Mouse (Mus musculus): ENCODE data around the gene Ccdc78. TPM values are rescaled to one million over a fixed set of nuclear protein-coding genes. Genes with fewer than 3 reads are reported as not detected.

Ccdc78 gene
- polyA plus RNA-seq, 1 experiment from 2014 or later = 0.24 TPM

DNA sequence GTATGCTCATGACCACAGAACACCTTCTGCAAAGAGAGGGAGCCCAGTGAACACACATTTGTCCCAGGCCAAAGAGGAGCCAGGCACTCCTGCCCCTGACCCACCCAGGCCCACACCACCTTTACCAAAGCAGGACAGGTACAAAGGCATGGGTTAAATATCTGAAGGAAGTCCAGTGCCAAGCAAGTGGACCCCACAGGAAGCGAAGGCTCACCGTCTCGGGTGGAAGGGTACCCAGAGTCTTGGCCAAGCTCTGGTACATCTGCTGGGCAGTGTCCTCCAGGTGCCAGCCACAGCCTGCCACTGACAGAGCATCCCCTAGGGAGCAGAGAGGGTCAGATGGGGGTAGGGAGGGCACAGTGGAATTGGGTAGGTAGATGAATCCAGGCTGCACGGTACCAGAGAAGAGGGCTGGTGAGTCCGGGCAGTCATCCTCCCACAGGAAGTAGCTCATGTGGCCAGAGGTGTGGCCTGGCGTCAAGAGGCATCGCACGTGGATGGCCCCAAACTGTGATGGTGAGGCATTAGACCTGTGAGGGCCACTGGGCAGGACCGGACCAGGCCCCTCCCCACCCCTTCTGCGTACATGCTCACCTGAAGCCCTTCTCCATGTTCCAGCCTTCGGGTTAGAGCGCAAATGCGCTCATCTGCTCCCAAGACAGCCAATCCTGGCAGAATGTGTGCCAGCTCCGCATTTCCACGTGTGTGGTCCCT, 2.4 kb upstream of the Ccdc78 start:
- no peak for TF ChIP-seq CTCF (IDR thresholded peaks at IDR 0.05; ENCODE audit: low read depth)
- no peak for TF ChIP-seq EP300 (optimal IDR thresholded peaks at IDR 0.05)

DNA sequence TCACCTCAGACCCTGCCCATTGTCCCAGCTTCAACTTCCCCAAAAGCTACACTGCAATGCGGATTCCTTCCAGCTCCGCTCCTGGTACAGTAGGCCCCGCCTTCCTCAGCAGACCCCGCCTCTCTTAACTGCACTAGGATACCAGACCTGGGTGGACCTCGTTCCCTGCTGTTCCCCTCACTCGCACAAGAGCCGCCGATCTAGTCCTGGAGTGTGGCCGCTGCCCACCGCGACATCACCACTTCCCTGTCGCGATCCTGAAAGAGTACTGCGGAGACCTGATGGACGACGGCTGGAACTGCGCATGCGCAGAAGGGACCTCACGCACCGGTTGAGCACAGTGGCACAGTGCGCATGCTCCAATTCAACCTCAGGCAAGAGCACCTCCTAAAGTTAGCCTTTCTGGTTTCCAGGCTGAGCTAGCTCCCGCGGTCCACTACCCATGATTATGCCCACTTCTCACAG, 1.1 kb upstream of the Ccdc78 start, which contains the start of gene Haghl:
Gene Haghl, minus strand, starts transcription at position 393 of the 465 bp plus-strand sequence.
- Histone ChIP-seq H3K4me3 (ENCODE audit: low read depth, low read length) (peak within 1 kb of the TSS; percentile 69), H3K4me2 (replicated peaks; ENCODE audit: low read depth) (peak within 1 kb of the TSS; percentile 77), H3K27ac (replicated peaks) (peak within 1 kb of the TSS; percentile 45), H3K9ac (ENCODE audit: low read length) (peak within 1 kb of the TSS; percentile 61), H3K9me3 (ENCODE audit: control insufficient read depth, low read length) (no peaks in the 10 kb centered on the region), H3K36me3 (ENCODE audit: control insufficient read depth, insufficient read depth, low read length) (peaks cover 10% of the 10 kb centered on the region; the same call in 1 of the 2 replicates), H3K4me1 (replicated peaks; ENCODE audit: control insufficient read depth, insufficient read depth) (peaks cover 5% of the 10 kb centered on the region), H3K27me3 (ENCODE audit: control insufficient read depth, insufficient read depth, low read length) (no peaks in the 10 kb centered on the region)
- DNase-seq (ENCODE audit: low spot score) (peak; percentile 95), ATAC-seq (ENCODE audit: low FRiP score, low TSS enrichment) (peak; percentile 82)
- TF ChIP-seq CTCF (IDR thresholded peaks at IDR 0.05; ENCODE audit: low read depth) = peak; percentile 29
- TF ChIP-seq EP300 (optimal IDR thresholded peaks at IDR 0.05) = no peak
- WGBS = under 1% methylated on average over 23 of the region's 23 CpGs

More for the DNA sequence above, 2.4 kb upstream of the Ccdc78 start:
- ATAC-seq (ENCODE audit: low FRiP score, low TSS enrichment) (no peak), DNase-seq (ENCODE audit: low spot score) (no peak)
- H3K9me3 ChIP-seq (ENCODE audit: control insufficient read depth, low read length) = no peaks in the 10 kb centered on the region
- no peaks in the 10 kb centered on the region for H3K27me3 ChIP-seq (ENCODE audit: control insufficient read depth, insufficient read depth, low read length)
- peaks cover 5% of the 10 kb centered on the region for H3K4me1 ChIP-seq (replicated peaks; ENCODE audit: control insufficient read depth, insufficient read depth)
- WGBS = 74% methylated on average over 15 of the region's 15 CpGs
- H3K36me3 ChIP-seq (ENCODE audit: control insufficient read depth, insufficient read depth, low read length) = peaks cover 5% of the 10 kb centered on the region; the same call in 1 of the 2 replicates
- no peak overlapping the region for H3K27ac ChIP-seq (replicated peaks)
- H3K9ac ChIP-seq (ENCODE audit: low read length) = no peak overlapping the region
- H3K4me2 ChIP-seq (replicated peaks; ENCODE audit: low read depth) = 0 out of 2 replicates have a peak overlapping the region, but pooled peaks have one; percentile 77
- no peak overlapping the region for H3K4me3 ChIP-seq (ENCODE audit: low read depth, low read length)

DNA sequence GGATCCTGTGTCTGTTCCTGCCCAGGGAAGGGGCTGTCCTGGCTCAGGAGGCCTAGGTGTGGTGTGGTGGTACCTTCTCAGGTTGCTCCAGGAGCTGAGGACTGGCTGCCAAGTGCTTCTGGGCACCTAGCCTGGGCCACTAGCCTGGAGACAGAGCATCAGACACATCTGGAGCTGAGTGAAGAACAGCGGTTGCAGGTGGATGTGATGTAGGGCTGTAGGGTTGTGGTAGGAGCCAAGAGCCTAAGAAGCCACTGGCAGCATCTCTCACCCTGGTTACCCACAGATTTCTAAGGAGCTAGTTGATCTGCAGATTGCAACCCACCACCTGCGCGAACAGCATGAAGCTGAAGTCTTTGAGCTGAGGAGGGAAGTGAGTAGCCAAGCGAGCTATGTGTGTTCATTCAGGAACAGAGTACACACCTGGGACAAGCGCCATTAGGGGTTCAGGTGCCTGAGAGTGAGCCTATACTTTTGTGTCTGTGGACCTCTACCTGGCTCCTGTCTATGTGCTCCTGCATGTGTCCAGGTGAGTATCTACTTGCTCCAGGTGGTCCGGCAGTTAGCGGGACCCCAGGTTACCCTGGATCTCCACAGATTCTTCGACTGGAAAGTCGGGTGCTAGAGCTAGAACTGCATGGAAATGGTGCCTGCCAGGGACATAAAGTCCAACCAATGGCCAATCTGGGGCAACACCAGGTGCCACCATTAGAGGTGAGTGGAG, 563 bp downstream of the Ccdc78 start:
- H3K4me1 ChIP-seq (replicated peaks; ENCODE audit: control insufficient read depth, insufficient read depth) = peaks cover 8% of the 10 kb centered on the region
- 91% methylated on average over 9 of the region's 9 CpGs for WGBS
- no peaks in the 10 kb centered on the region for H3K9me3 ChIP-seq (ENCODE audit: control insufficient read depth, low read length)
- H3K27me3 ChIP-seq (ENCODE audit: control insufficient read depth, insufficient read depth, low read length) = no peaks in the 10 kb centered on the region
- DNase-seq (ENCODE audit: low spot score) (no peak), ATAC-seq (ENCODE audit: low FRiP score, low TSS enrichment) (no peak)
- TF ChIP-seq CTCF (IDR thresholded peaks at IDR 0.05; ENCODE audit: low read depth) (no peak), EP300 (optimal IDR thresholded peaks at IDR 0.05) (no peak)
- H3K27ac ChIP-seq (replicated peaks) = no peak overlapping the region
- H3K36me3 ChIP-seq (ENCODE audit: control insufficient read depth, insufficient read depth, low read length) = peaks cover 14% of the 10 kb centered on the region; the same call in 1 of the 2 replicates
- no peak overlapping the region for H3K9ac ChIP-seq (ENCODE audit: low read length)
- no peak overlapping the region for H3K4me3 ChIP-seq (ENCODE audit: low read depth, low read length)
- H3K4me2 ChIP-seq (replicated peaks; ENCODE audit: low read depth) = no peak overlapping the region

DNA sequence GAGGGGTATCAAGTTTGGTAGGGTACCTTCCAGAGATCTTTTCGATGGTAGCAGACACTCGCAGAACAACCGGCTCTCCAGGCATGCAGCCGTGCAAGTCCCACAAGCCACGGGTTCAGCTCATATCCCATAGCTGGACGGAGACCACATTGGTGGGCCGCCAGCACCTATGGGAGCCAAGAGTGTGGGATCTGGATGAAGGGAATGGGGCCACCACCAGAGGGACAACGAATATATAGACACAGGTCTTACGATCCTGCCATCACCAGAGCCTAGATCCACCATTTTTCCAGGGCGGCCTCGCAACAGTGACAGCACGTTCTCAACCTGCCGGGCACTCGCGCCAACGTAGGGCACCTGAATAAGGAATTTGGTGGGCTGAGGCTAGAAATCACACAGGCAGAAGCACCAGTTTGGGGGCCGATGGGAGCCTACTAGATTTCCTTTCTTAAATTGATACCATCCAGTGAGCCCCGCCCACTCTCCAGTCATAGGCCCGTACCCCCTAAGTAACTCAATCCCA, 5.0 kb downstream of the Ccdc78 start:
- Histone ChIP-seq H3K27me3 (ENCODE audit: control insufficient read depth, insufficient read depth, low read length) (no peaks in the 10 kb centered on the region), H3K27ac (replicated peaks) (peak overlapping the region; percentile 93), H3K9me3 (ENCODE audit: control insufficient read depth, low read length) (no peaks in the 10 kb centered on the region), H3K36me3 (ENCODE audit: control insufficient read depth, insufficient read depth, low read length) (peaks cover 9% of the 10 kb centered on the region; the same call in 1 of the 2 replicates), H3K4me3 (ENCODE audit: low read depth, low read length) (peak overlapping the region; percentile 79), H3K4me2 (replicated peaks; ENCODE audit: low read depth) (peak overlapping the region; percentile 87), H3K4me1 (replicated peaks; ENCODE audit: control insufficient read depth, insufficient read depth) (peaks cover 3% of the 10 kb centered on the region; the same call in 1 of the 2 replicates), H3K9ac (ENCODE audit: low read length) (peak overlapping the region; percentile 76)
- WGBS = 20% methylated on average over 19 of the region's 19 CpGs
- no peak for ATAC-seq (ENCODE audit: low FRiP score, low TSS enrichment)
- DNase-seq (ENCODE audit: low spot score) = no peak
- TF ChIP-seq EP300 (optimal IDR thresholded peaks at IDR 0.05) = no peak
- no peak for TF ChIP-seq CTCF (IDR thresholded peaks at IDR 0.05; ENCODE audit: low read depth)

DNA sequence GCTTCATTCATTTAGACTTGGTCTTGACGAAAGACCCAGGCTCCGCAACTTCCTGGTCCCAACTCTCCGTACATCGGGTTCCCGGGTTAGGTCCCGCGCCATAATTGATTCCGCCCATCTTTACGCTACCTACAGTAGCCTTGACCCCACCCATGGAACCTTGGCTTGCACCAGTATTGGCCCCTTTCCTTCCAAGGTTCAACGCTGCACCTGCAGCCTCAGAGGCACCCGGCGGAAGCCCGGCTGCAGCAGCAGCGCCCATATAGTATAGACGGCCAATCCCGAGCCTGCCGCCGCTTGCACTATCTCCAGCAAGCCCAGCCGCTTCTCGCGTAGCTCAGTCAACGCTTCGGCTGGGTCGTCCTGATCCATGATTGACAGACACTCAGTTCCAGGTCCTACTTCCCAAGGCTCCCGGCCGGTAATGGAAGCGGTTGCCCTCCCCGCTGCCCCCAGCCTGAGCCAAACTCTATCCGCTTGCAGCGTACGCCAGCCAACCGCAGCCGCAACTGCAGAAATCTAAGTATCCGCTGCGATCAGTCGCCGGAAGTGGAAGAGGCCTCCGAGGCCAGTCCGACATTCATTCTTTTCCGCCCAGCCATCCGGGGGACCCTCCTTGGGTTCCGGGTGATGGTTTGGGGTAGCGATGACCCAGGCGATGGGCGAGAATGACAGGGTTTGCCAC, 5.6 kb downstream of the Ccdc78 start:
- TF ChIP-seq CTCF (IDR thresholded peaks at IDR 0.05; ENCODE audit: low read depth) = no peak
- TF ChIP-seq EP300 (optimal IDR thresholded peaks at IDR 0.05) = no peak
- ATAC-seq (ENCODE audit: low FRiP score, low TSS enrichment) (peak; percentile 78), DNase-seq (ENCODE audit: low spot score) (peak; percentile 85)
- H3K4me2 ChIP-seq (replicated peaks; ENCODE audit: low read depth) = peak overlapping the region; percentile 87
- peaks cover 9% of the 10 kb centered on the region; the same call in 1 of the 2 replicates for H3K36me3 ChIP-seq (ENCODE audit: control insufficient read depth, insufficient read depth, low read length)
- H3K4me3 ChIP-seq (ENCODE audit: low read depth, low read length) = peak overlapping the region; percentile 79
- H3K9me3 ChIP-seq (ENCODE audit: control insufficient read depth, low read length) = no peaks in the 10 kb centered on the region
- no peaks in the 10 kb centered on the region for H3K27me3 ChIP-seq (ENCODE audit: control insufficient read depth, insufficient read depth, low read length)
- peak overlapping the region; percentile 93 for H3K27ac ChIP-seq (replicated peaks)
- peaks cover 3% of the 10 kb centered on the region; the same call in 1 of the 2 replicates for H3K4me1 ChIP-seq (replicated peaks; ENCODE audit: control insufficient read depth, insufficient read depth)
- WGBS = under 1% methylated on average over 45 of the region's 45 CpGs
- H3K9ac ChIP-seq (ENCODE audit: low read length) = peak overlapping the region; percentile 76
